Mouse (Mus musculus): ENCODE data around the gene Gm20388. TPM values are rescaled to one million over a fixed set of nuclear protein-coding genes. Genes with fewer than 3 reads are reported as not detected.

Gene Gm20388
- total RNA-seq, 1 experiment, result 27.0 TPM

- DNase-seq (ENCODE audit: low read depth, low spot score), result no peak
- Histone ChIP-seq H3K4me1 (ENCODE audit: control insufficient read depth in 2 of 2, insufficient read depth in 2 of 2, low read length in 2 of 2, poor library complexity in 1 of 2) (peaks cover 1 to 4% of the 10 kb centered on the region in 2 experiments; a peak in 2 of 4 replicates), H3K27ac (ENCODE audit: insufficient read depth, low read depth, low read length, poor library complexity, severe bottlenecking) (no peak overlapping the region), H3K4me3 (ENCODE audit: insufficient read depth in 1 of 2, low read depth in 1 of 2, low read length in 2 of 2, poor library complexity in 1 of 2, severe bottlenecking in 1 of 2) (no peak overlapping the region), H3K36me3 (ENCODE audit: control insufficient read depth, insufficient read depth, low read length, poor library complexity, severe bottlenecking) (no peaks in the 10 kb centered on the region), H3K9me3 (ENCODE audit: control insufficient read depth, insufficient read depth, low read depth, low read length) (no peaks in the 10 kb centered on the region), H3K9ac (ENCODE audit: insufficient read depth, low read depth, low read length, poor library complexity, severe bottlenecking) (no peak overlapping the region)
- in situ Hi-C loops (cut with MboI; ENCODE audit: low sequenced_read_pairs in 2 of 2, unreplicated experiment in 2 of 2), result no loop called here
- TF ChIP-seq ZC3H11A (IDR thresholded peaks at IDR 0.05; ENCODE audit: borderline replicate concordance, low read depth, low read length) (no peak), HCFC1 (IDR thresholded peaks at IDR 0.05; ENCODE audit: borderline replicate concordance, insufficient read depth, low read length) (no peak), CHD2 (IDR thresholded peaks at IDR 0.05; ENCODE audit: low read depth, low read length) (no peak), ZNF384 (IDR thresholded peaks at IDR 0.05; ENCODE audit: low read depth, low read length) (no peak), MAFK (IDR thresholded peaks at IDR 0.05; ENCODE audit: insufficient read depth, low read depth, low read length) (no peak)
Observed at GRCm38 (mm10) chr8:122178392-122178890, 2267.8 kb downstream of the Gm20388 start.

GRCm38 (mm10) chr8:122179354-122179753 lies 2268.7 kb downstream of the Gm20388 start:
- Histone ChIP-seq H3K9me3 (ENCODE audit: control insufficient read depth, insufficient read depth, low read depth, low read length) (no peaks in the 10 kb centered on the region), H3K36me3 (ENCODE audit: control insufficient read depth, insufficient read depth, low read length, poor library complexity, severe bottlenecking) (no peaks in the 10 kb centered on the region), H3K27ac (ENCODE audit: insufficient read depth, low read depth, low read length, poor library complexity, severe bottlenecking) (no peak overlapping the region), H3K9ac (ENCODE audit: insufficient read depth, low read depth, low read length, poor library complexity, severe bottlenecking) (no peak overlapping the region), H3K4me1 (ENCODE audit: control insufficient read depth in 2 of 2, insufficient read depth in 2 of 2, low read length in 2 of 2, poor library complexity in 1 of 2) (peaks cover 0 to 1% of the 10 kb centered on the region in 2 experiments; a peak in 1 of 4 replicates), H3K4me3 (ENCODE audit: insufficient read depth in 1 of 2, low read depth in 1 of 2, low read length in 2 of 2, poor library complexity in 1 of 2, severe bottlenecking in 1 of 2) (no peak overlapping the region)
- DNase-seq (ENCODE audit: low read depth, low spot score), result no peak
- in situ Hi-C loops (cut with MboI; ENCODE audit: low sequenced_read_pairs in 2 of 2, unreplicated experiment in 2 of 2), result no loop called here
- TF ChIP-seq HCFC1 (IDR thresholded peaks at IDR 0.05; ENCODE audit: borderline replicate concordance, insufficient read depth, low read length) (no peak), MAFK (IDR thresholded peaks at IDR 0.05; ENCODE audit: insufficient read depth, low read depth, low read length) (no peak), ZNF384 (IDR thresholded peaks at IDR 0.05; ENCODE audit: low read depth, low read length) (no peak), CHD2 (IDR thresholded peaks at IDR 0.05; ENCODE audit: low read depth, low read length) (no peak), ZC3H11A (IDR thresholded peaks at IDR 0.05; ENCODE audit: borderline replicate concordance, low read depth, low read length) (no peak)

GRCm38 (mm10) chr8:122180116-122180515 lies 2269.5 kb downstream of the Gm20388 start:
- no peaks in the 10 kb centered on the region for H3K9me3 ChIP-seq (ENCODE audit: control insufficient read depth, insufficient read depth, low read depth, low read length)
- in situ Hi-C loops (cut with MboI; ENCODE audit: low sequenced_read_pairs in 2 of 2, unreplicated experiment in 2 of 2), result no loop called here
- H3K27ac ChIP-seq (ENCODE audit: insufficient read depth, low read depth, low read length, poor library complexity, severe bottlenecking), result no peak overlapping the region
- DNase-seq (ENCODE audit: low read depth, low spot score), result no peak
- H3K36me3 ChIP-seq (ENCODE audit: control insufficient read depth, insufficient read depth, low read length, poor library complexity, severe bottlenecking), result no peaks in the 10 kb centered on the region
- H3K4me3 ChIP-seq (ENCODE audit: insufficient read depth in 1 of 2, low read depth in 1 of 2, low read length in 2 of 2, poor library complexity in 1 of 2, severe bottlenecking in 1 of 2), result no peak overlapping the region
- no peak overlapping the region for H3K9ac ChIP-seq (ENCODE audit: insufficient read depth, low read depth, low read length, poor library complexity, severe bottlenecking)
- peaks cover 0 to 1% of the 10 kb centered on the region in 2 experiments; a peak in 1 of 4 replicates for H3K4me1 ChIP-seq (ENCODE audit: control insufficient read depth in 2 of 2, insufficient read depth in 2 of 2, low read length in 2 of 2, poor library complexity in 1 of 2)
- TF ChIP-seq CHD2 (IDR thresholded peaks at IDR 0.05; ENCODE audit: low read depth, low read length) (no peak), MAFK (IDR thresholded peaks at IDR 0.05; ENCODE audit: insufficient read depth, low read depth, low read length) (no peak), ZNF384 (IDR thresholded peaks at IDR 0.05; ENCODE audit: low read depth, low read length) (no peak), HCFC1 (IDR thresholded peaks at IDR 0.05; ENCODE audit: borderline replicate concordance, insufficient read depth, low read length) (no peak), ZC3H11A (IDR thresholded peaks at IDR 0.05; ENCODE audit: borderline replicate concordance, low read depth, low read length) (no peak)

- peaks cover 0 to 1% of the 10 kb centered on the region in 2 experiments; a peak in 1 of 4 replicates for H3K4me1 ChIP-seq (ENCODE audit: control insufficient read depth in 2 of 2, insufficient read depth in 2 of 2, low read length in 2 of 2, poor library complexity in 1 of 2)
- no peaks in the 10 kb centered on the region for H3K9me3 ChIP-seq (ENCODE audit: control insufficient read depth, insufficient read depth, low read depth, low read length)
- TF ChIP-seq CHD2 (IDR thresholded peaks at IDR 0.05; ENCODE audit: low read depth, low read length), result no peak
- no peak for TF ChIP-seq HCFC1 (IDR thresholded peaks at IDR 0.05; ENCODE audit: borderline replicate concordance, insufficient read depth, low read length)
- TF ChIP-seq MAFK (IDR thresholded peaks at IDR 0.05; ENCODE audit: insufficient read depth, low read depth, low read length), result no peak
- no peak for TF ChIP-seq ZC3H11A (IDR thresholded peaks at IDR 0.05; ENCODE audit: borderline replicate concordance, low read depth, low read length)
- no peak for TF ChIP-seq ZNF384 (IDR thresholded peaks at IDR 0.05; ENCODE audit: low read depth, low read length)
- H3K4me3 ChIP-seq (ENCODE audit: insufficient read depth in 1 of 2, low read depth in 1 of 2, low read length in 2 of 2, poor library complexity in 1 of 2, severe bottlenecking in 1 of 2), result no peak overlapping the region
- no peak overlapping the region for H3K27ac ChIP-seq (ENCODE audit: insufficient read depth, low read depth, low read length, poor library complexity, severe bottlenecking)
- no peak for DNase-seq (ENCODE audit: low read depth, low spot score)
- H3K36me3 ChIP-seq (ENCODE audit: control insufficient read depth, insufficient read depth, low read length, poor library complexity, severe bottlenecking), result no peaks in the 10 kb centered on the region
- in situ Hi-C loops (cut with MboI; ENCODE audit: low sequenced_read_pairs in 2 of 2, unreplicated experiment in 2 of 2), result no loop called here
- no peak overlapping the region for H3K9ac ChIP-seq (ENCODE audit: insufficient read depth, low read depth, low read length, poor library complexity, severe bottlenecking)
Observed at GRCm38 (mm10) chr8:122181414-122181813, 2270.8 kb downstream of the Gm20388 start.
